Mouse (Mus musculus): ENCODE measurements around the gene Pik3cb. TPM values are rescaled to one million over a fixed set of nuclear protein-coding genes. Genes with fewer than 3 reads are reported as not detected.

Gene Pik3cb
- 2.5 and 3.4 TPM in 2 replicates for polyA plus RNA-seq (2012; rRNA removed)

DNA sequence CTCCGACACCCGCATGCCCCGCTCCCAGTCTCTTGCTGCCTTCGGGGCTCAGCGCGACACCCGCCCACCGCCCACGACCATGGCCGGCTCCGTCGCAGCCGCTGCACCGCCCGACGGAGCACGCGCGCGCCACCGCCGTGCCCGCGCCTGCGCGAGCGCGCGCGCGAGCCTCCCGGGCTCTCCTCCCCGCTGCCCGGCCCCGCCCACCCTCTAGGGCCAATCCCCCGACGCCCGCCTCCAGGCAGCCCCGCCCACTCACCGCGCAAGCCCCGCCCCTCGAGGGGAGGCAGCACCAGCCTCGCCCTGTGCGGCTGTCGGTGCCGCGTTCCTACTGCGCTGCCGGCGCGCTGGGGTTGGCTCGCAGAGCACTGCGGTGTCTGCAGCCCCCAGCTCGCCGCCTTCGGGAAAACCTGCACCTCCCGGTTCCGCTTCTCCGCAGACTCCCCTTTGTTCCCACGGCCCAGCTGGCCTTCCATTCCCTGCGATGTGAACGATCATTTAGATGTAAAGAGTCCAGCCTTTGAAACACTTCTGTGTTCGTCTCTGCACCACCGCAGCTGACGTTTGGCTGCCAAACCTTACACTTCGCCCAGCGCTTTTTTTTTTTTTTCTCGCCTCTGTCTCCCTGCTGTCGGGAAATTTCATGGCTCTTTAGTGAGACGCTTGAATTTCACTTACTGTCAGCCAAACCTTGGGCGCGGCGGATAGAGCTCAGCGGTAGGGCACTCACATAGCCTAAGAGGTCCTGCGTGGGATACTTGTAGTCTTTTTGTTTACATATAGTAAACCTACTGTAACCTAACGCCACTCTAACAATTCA lies at the start of gene Pik3cb:
Gene Pik3cb, minus strand, starts transcription at position 559 of the 820 bp plus-strand sequence.
- WGBS = under 1% methylated on average over 75 of the region's 77 CpGs
- DNase-seq (ENCODE audit: low read depth, low spot score) = peak; percentile 56

DNA sequence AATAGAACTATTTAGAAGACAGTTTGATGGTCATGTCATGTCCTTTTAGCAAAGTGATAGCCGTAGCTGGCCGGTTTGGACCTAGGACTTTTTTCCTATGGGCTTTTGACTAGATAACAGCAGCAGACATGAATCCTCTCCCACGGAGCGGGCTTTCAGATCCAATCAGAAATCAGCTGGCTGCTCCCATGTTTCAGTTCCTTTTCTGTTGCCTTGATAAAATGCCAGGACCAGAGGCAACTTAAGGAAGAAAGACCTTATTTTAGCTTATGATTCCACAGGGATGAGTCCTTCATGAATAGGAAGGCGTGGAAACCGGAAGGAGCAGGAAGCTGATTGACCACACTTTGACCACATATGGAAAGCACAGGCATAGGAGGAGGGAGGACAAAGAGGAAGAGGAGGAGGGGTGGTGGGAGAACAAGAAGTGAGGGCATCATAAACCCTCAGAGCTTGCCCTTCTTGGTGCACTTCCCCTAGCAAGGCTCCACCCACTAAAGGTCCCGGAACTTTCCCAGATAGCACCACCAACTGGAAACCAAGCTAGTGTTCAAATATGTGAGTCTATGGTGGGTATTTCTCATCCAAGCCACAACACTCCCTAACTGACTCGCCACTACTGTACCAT lies 42.7 kb upstream of the Pik3cb start:
- 71% methylated on average over 8 of the region's 8 CpGs for WGBS
- no peak for DNase-seq (ENCODE audit: low read depth, low spot score)

DNA sequence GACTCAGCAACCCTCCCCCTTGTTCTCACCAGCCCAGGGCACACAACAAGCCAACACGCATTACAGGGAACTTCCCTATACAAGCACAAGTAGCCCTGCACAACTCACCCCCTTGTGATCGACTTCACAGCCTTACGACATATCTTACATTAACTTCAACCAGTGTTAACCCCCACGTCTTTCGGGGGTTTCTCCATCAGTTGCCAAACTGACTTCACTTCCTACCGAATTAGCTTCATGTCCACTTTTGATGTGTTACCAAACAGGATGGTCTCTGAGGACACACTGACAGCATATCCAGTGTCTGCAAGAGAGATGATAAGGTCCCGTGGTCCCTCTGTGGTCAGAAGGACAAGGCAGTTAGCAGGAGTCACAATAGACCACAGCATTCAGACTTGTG lies 41.7 kb upstream of the Pik3cb start:
- no peak for DNase-seq (ENCODE audit: low read depth, low spot score)
- WGBS = 84% methylated on average over 7 of the region's 7 CpGs

DNA sequence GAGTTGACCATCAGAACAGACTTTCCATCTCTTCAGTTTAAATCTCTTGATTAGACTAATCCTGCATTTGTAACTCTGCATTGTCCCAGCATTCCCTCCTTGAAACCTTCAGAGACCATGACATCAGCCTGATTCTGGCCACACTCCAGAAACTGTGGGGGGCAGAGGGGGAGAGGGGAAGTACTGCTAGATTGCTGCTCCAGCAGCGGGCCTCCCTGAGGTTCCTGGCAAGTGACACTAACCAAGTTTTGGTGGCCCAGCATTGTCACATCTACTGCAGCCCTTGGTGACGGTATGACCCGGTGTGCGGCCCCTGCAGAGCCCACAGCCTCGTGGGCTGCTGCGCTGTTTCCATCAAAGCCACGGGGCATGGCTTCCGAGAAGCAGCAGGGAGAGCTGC lies 39.9 kb upstream of the Pik3cb start:
- WGBS = 73% methylated on average over 8 of the region's 8 CpGs
- DNase-seq (ENCODE audit: low read depth, low spot score) = no peak

DNA sequence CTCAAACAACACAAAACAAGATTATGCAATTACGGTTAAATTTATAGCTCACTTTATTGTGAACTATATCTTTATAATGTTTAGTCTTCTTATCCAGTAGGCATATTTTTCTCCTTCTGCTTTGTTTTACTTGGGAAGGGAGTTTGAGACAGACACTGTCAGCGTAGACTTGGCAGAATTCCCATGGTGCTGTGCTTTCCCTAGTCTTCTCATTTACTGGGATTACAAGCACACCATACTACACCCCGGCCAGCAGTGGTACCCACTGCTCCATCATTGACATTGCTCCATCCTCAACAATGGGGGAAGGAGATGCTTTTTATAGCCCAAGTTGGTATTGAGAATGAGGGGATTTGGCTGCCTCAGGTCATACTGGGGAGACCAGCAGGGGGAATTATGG lies 38.3 kb upstream of the Pik3cb start:
- 26% methylated on average over 3 of the region's 3 CpGs for WGBS
- no peak for DNase-seq (ENCODE audit: low read depth, low spot score)

DNA sequence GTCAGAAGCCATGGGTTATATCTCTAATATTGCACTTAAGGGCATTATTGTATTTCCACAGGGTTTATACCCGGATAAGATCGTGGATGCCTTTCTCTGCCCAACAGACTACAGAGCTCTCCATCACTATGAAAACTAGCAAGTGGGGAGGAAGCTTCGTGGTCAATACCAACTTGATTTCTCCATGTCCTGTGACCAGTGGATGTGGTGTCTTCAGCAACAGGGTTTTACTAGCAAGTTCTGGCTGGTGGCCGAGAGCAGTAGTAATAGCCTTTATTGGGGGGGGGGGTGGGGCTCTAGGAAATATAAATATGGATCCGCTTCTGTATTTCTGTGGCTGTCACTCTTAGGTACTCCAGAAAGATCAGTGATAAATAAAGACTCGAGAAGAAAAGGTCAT lies 35.4 kb upstream of the Pik3cb start:
- DNase-seq (ENCODE audit: low read depth, low spot score) = no peak
- 63% methylated on average over 6 of the region's 6 CpGs for WGBS

DNA sequence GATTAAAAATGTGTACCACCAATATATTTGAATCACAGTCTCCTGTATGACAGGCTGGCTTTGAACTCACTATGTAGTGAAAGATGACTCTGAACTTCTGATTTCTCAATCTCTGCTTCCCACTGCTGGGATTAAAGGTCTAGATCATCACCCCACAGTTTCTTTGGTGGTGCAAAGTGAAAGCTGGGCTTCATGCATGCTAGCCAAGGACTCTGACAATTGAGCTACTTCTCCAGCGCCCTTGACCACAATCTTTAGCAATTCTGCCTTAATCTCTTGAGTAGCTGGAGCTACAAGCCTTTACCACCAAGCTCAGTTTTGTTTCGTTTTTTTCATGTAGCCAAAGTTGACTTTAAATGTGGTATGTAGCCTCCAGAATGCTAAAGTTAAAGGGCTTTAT lies 32.4 kb upstream of the Pik3cb start:
- WGBS = 65% methylated on average over 2 of the region's 2 CpGs

DNA sequence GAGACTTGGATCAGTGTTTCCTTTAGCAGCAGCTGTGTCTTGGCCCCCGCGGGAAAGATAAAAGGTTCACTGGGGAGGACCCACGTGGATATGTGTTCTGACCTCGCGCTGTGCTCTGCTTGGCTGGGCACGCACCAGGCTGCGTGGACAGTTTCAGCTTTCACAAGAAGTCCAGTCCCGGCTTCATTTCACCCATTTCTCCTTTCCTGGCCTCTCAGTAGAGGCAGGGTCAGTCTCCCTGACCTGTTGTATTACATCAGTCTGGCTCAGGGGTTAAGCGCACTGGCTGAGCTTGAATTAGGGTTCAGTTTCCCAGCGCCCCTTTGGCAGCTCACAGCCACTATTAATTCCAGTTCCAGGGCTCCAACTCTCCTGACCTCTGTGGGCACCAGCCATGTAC lies 30.8 kb upstream of the Pik3cb start:
- WGBS = 75% methylated on average over 10 of the region's 10 CpGs
- DNase-seq (ENCODE audit: low read depth, low spot score) = no peak

More for the DNA sequence above, 32.4 kb upstream of the Pik3cb start:
- no peak for DNase-seq (ENCODE audit: low read depth, low spot score)

DNA sequence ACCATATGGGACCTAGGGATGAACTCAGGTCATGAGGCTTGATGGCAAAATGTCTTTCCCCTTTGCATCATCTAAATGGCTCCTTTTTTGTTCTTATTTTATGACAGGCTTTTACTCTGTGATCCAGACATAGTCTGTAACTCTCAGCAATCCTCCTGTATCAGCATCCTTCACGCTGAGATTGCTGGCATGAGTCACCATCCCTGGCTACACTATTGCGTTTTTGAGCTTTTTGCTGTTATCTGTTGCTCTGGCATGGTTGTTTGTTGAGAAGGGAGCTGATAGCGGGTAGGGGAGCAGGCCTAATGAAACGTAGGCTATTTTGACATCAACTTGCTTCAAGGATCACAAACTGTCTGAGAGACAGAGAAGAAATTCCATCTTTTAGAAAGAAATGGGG lies 28.6 kb upstream of the Pik3cb start:
- WGBS = 64% methylated on average over 4 of the region's 4 CpGs

DNA sequence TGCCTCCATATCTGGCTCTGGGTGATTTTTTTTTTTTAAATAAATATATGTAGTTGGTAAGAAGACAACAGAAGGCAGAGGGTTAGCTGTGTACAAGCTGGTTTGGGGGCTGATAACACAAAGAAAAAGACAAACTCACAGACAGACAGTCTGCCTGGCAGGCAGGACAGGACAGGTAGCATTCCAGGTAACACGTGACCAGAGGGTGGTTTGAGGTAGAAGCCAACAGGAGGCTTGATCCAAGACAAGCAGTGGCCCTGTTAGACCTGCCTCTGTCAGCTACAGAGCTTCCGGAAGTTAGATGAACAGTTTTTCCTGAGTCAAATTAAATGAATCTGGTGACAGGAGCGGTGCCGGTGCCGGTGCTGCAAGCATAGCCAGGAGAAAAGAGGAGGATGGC lies 26.5 kb upstream of the Pik3cb start:
- WGBS = 35% methylated on average over 5 of the region's 5 CpGs
- no peak for DNase-seq (ENCODE audit: low read depth, low spot score)

More for the DNA sequence above, 28.6 kb upstream of the Pik3cb start:
- DNase-seq (ENCODE audit: low read depth, low spot score) = no peak

DNA sequence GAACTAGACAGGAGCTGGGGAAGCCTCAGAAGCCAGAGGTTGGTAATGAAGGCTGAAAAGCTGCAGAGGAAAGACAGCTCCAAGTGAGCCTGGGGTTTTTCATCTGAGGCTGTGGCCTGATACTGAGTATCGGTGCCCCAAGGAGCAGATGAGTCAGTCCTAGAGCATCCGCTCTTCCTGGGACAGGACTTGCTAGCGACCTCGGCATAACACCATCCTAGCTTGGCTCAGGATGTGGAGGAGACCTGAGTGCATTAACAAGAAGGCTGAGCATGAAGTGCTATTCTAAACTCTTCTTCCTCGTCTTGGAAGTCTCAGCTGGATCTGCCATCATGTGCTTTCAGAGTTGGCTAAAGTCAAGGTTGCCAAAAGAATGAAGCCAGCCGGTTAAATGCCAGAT lies 25.5 kb upstream of the Pik3cb start:
- no peak for DNase-seq (ENCODE audit: low read depth, low spot score)
- WGBS = 77% methylated on average over 6 of the region's 6 CpGs

DNA sequence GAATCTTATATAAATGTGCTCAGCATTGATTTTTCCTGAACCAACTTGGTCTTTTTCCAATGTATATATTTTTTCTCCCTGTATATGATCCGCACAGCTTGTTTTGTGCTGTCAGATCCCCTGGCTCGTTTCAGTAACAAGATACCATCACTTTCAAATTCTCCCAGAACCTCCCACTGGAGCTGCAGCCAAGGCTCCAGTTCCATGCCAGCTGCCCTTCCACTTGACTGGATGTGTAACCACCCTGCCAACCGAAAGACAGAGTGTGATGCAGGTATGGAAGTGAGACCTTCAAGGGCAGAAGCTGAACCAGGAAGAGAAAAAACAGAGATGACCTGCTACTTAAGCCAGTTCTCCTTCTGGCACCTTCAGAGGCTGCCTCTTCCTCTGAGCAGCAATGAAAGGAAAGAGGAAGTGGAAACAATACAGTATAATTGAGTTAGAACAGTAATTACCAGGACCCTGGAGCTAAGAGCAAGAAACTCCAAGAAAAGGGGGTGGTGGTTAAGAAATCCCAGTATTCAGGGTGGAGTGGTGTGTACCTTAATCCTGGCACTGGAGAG lies 24.3 kb upstream of the Pik3cb start:
- WGBS = 51% methylated on average over 3 of the region's 3 CpGs
- no peak for DNase-seq (ENCODE audit: low read depth, low spot score)

DNA sequence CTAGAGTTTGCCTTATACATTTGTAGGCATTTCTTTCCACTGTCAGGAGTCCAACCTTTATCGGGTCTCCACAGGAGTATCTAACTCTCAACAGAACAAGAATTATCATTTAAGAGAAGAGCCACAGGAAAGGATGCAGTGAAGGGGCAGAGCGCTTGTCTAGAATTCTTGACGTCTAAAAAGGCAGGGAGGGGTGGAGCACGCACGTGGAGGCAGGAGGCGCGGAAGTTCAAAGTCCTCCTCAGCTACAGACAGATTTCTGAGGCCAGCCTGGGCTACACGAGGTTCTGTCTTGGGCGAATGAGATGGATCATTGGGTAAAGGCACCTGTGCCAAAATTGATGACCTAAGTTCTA lies 23.7 kb upstream of the Pik3cb start:
- DNase-seq (ENCODE audit: low read depth, low spot score) = no peak
- WGBS = 55% methylated on average over 9 of the region's 9 CpGs

DNA sequence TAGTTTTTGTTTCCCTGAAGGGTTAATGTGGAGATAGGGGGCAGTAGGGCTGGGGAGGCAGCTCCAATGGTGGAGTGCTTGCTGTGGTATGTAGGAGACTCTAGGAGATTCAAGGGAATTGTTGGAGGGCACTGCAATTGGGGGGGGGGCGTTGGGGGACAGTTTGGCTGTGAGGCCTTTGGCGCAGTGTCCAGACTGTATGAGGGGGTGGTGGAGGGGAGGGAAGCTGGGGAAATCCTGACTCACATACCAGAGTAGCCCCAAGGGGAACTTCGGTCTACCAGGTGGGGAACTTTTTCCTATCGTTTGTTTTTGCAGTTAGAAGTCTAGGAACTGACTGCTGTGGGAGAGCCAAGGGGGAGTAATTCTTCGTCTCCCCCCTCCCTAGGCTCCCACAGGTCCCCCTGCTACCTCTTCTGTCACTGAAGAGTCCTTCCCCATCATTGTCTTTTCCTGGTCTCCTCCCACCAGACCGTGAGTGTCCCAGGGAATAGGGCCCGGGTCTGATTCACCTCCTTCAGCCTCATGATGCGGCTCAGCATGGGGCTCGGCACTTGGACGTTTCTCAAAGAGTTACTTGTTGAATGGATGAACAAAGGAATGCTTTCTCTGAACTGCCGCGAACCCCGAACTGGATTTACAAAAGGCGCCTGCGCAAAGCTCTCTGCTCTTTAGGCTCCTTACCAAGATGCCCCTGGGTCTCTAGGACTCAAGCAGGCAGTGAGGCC lies 23.2 kb upstream of the Pik3cb start:
- 63% methylated on average over 15 of the region's 15 CpGs for WGBS
- DNase-seq (ENCODE audit: low read depth, low spot score) = no peak

DNA sequence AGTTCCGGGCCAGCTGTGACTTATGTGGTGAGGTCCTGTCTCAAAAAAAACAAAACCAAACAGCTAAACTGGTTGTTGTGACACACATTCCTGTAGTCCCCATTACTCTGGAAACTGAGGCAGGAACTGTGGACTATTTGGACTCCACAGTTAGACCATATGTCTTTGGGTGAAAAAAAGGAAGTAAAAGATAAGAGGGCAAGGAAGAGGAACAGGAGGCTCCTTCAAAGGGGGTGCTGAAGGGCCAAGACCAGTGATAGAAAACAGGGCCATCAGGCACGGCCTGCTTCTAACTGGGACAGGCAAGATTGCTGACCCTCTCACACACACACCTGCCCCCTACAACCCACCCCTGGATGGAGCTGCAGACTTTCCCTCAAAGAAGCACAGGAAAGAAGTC lies 22.4 kb upstream of the Pik3cb start:
- WGBS = 74% methylated on average over 2 of the region's 2 CpGs
- DNase-seq (ENCODE audit: low read depth, low spot score) = no peak

DNA sequence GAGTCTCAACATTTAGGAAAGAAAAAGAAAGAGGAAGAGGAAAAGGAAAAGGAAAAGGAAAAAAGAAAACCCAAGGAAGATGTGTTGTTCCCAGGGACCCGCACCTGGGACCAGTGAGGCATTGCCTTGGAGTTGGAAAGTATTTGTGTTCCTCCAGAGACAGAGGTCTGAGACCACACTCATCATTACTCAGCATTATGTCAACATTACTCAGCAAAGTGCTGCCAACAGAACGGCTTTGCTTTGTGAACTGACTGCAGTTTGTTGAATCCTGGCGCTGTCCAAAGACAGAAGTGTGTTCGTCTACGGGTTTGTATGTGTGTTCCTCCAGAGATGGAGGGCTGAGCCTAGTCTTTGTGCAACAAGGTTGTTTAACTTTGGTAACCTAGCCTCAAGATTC lies 20.4 kb upstream of the Pik3cb start:
- 84% methylated on average over 5 of the region's 5 CpGs for WGBS
- no peak for DNase-seq (ENCODE audit: low read depth, low spot score)

DNA sequence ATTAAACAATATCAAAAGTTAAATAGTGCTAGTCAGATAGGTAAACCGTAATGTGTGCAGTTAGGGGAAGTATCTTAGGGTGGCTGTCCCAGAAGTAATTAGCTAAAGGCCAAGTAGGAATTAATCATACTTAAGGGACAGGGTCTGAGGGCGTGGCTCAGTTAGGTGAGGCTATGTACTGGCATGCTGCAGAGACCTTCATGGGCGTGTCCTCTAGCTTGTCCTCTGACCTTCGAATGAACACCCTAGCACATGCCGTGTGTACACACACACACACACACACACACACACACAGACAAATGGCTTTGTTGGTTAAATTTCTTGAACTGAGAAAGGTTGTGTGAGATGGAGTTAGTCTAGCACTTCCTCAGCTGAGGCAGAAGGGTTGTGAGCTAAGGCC lies 19.5 kb upstream of the Pik3cb start:
- WGBS = 58% methylated on average over 5 of the region's 5 CpGs
- no peak for DNase-seq (ENCODE audit: low read depth, low spot score)

DNA sequence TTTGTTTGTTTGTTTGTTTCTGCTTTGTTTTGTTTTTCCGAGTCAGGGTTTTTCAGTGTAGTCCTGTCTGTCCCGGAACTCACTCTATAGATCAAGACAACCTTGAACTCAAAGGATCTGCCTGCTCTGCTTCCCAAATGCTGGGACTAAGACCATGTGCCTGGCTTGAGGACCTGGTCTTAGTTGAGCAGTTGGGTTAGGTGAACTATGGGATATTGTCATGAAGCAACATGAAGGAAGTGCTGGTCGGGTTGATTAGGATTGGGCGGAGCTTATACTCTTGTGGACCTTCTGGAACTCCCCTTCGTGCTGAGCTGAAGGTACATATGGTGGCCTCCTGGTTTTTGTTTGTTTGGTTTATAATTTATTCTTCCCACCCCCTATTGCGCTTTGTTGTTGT lies 18.3 kb upstream of the Pik3cb start:
- 67% methylated on average over 6 of the region's 6 CpGs for WGBS

DNA sequence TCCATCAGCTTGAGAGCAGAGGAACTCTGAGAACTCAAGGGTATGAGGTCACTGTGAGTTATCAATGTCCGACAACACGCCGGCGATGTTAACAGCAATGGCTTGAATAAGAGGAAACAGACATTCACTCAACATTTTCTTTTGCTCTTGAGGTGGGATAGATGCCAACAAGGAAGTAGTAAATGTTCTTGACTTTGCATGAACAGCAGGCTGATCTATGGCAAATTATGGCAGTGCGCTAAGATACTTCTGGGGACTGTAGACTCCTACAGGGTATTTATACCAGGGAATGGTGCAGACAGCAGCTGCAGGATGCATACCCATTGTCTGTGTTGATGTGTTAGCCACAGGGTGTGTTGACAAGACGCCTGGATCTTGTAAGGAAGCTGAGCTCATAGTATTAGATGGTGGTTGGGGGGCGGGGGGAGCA lies 17.8 kb upstream of the Pik3cb start:
- peak; percentile 50 for DNase-seq (ENCODE audit: low read depth, low spot score)
- 26% methylated on average over 7 of the region's 7 CpGs for WGBS

More for the DNA sequence above, 18.3 kb upstream of the Pik3cb start:
- no peak for DNase-seq (ENCODE audit: low read depth, low spot score)

DNA sequence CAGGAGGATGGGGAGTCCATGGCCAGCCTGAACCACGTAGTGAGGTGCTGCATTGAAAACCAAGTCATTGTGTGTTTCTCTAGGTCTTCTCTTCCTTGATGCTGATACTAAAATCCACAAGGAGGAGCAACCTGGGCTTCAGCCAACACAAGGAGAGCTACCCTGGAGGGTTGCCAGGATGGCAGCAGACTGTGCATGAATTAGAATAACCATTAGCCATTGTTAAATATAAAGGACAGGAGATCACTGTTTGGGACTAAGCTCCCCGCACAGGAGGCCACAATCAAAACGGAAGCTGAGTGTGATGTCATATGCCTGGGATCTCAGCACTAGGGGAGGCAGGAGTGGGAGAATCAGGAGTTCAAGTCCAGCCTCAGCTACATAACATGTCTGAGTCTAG lies 13.2 kb upstream of the Pik3cb start:
- DNase-seq (ENCODE audit: low read depth, low spot score) = no peak
- 20% methylated on average over 3 of the region's 3 CpGs for WGBS

Measured in large intestine, adult 2 months (tissue).